Mouse (Mus musculus): ENCODE results near the gene Cxcl2.

DNA sequence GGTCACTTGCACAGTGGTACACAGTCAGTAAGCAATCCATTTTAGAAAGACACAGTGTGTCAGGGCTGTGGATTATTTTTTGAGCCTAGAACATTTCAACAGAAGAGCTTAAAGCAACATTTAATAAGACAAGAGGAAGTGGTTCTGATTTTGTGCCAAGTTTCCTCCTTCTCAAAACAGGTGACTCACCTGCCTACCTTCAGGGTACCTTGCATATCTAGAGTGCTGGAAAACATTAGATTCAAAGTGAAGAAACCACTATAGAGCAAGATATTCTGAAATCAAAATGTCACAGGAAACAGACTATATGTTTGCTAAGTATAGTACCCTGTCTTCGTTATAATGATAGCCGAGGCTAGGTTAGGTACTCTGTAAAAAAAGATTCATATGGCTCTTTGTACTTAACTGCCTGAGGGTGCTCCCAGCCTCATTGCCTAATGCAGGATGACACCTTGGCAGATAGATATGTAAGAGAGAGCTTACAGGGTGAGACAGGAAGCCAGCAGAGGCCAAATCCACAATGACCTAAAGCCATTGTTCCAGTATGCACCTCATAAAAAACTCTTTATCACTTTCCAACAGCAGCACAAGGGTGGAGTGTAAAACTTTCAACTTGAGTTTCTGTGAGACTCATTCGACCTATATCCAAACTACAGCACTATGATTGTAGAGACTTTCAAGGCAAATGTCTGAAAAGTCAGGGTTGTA is 24.2 kb upstream of the Cxcl2 start:
- TF ChIP-seq CTCF (conservative IDR thresholded peaks at IDR 0.05; ENCODE audit: low read length) (no peak), POU5F1 (IDR thresholded peaks at IDR 0.05; ENCODE audit: borderline replicate concordance, low read length) (no peak), NANOG (IDR thresholded peaks at IDR 0.05; ENCODE audit: borderline replicate concordance, low read length) (no peak)

Data from E14TG2a.4 (cell line).